Mouse (Mus musculus) CH12.LX (cell line): ENCODE measurements around the gene Zfp219.

Source experiments
- CTCF ChIP-seq, 2 experiments: IDR thresholded peaks in 1 of 2; conservative IDR thresholded peaks in 1 of 2; 2 replicates each; pipeline ENCODE4 v1.5.1; 2011 to 2012; ENCODE audit warnings: low read depth in 2 of 2, low read length in 2 of 2, improper control_type of control experiment in 1 of 2, inconsistent platforms in 1 of 2, mild to moderate bottlenecking in 1 of 2, moderate library complexity in 1 of 2
- SIN3A ChIP-seq: IDR thresholded peaks from 2 replicates; pipeline ENCODE4 v1.6.1; 2012; ENCODE audit warnings: low read length, improper control_type of control experiment, inconsistent platforms
- ZC3H11A ChIP-seq: IDR thresholded peaks from 2 replicates; pipeline ENCODE4 v1.6.1; 2012; ENCODE audit warnings: low read depth, mild to moderate bottlenecking, inconsistent platforms, low read length, improper control_type of control experiment

GRCm38 (mm10) chr14:52061798-52062197 is 41.3 kb upstream of the Zfp219 start:
- no peak for TF ChIP-seq SIN3A
- no peak for TF ChIP-seq ZC3H11A
- TF ChIP-seq CTCF (conservative IDR thresholded peaks at IDR 0.05 in 1 of 2, IDR thresholded peaks at IDR 0.05 in 1 of 2; ENCODE audit: low read depth in 2 of 2, low read length in 2 of 2) = no peak
